Mouse (Mus musculus) embryonic facial prominence, embryonic 13.5 days (tissue): Measurements from ENCODE around the gene Gm17662. TPM values are rescaled to one million over a fixed set of nuclear protein-coding genes. Genes with fewer than 3 reads are reported as not detected.

Experiments used
- ATAC-seq: fragments of 200-750 bp; cut with Nextera tagmentation; 2 replicates; pipeline ENCODE4 v1.8.0; 2017; ENCODE audit warnings: low read depth; ENCODE audit not compliant: insufficient number of reproducible peaks, insufficient read depth, low FRiP score, low TSS enrichment
- H3K27ac ChIP-seq: fragments of 300-500 bp; sonication (generic); 2 replicates; pipeline ENCODE4 v1.5.1; 2015; ENCODE audit warnings: moderate library complexity, mild to moderate bottlenecking, inconsistent platforms
- H3K27me3 ChIP-seq: fragments of 300-500 bp; sonication (generic); 2 replicates; pipeline ENCODE4 v1.6.1; 2015; ENCODE audit warnings: mild to moderate bottlenecking, inconsistent platforms
- H3K36me3 ChIP-seq: fragments of 300-500 bp; sonication (generic); 2 replicates; pipeline ENCODE4 v1.6.1; 2015; ENCODE audit warnings: mild to moderate bottlenecking, inconsistent platforms
- H3K4me1 ChIP-seq: fragments of 300-500 bp; sonication (generic); 2 replicates; pipeline ENCODE4 v1.6.1; 2015; ENCODE audit warnings: inconsistent platforms
- H3K4me2 ChIP-seq: fragments of 300-500 bp; sonication (generic); 2 replicates; pipeline ENCODE4 v1.6.1; 2015; ENCODE audit warnings: moderate library complexity, mild to moderate bottlenecking, inconsistent platforms
- H3K4me3 ChIP-seq: fragments of 300-500 bp; sonication (generic); 2 replicates; pipeline ENCODE4 v1.5.1; 2015; ENCODE audit warnings: mild to moderate bottlenecking, inconsistent platforms
- H3K9ac ChIP-seq: fragments of 300-500 bp; sonication (generic); 2 replicates; pipeline ENCODE4 v1.6.1; 2015; ENCODE audit warnings: mild to moderate bottlenecking, inconsistent platforms
- H3K9me3 ChIP-seq: fragments of 300-500 bp; sonication (generic); 2 replicates; pipeline ENCODE4 v1.6.1; 2016; ENCODE audit warnings: inconsistent platforms
- WGBS: fragments of 180-500 bp; shearing (Covaris S2); methylation state at CpG from one replicate; pipeline ENCODE4 v1.1.7; 2015; ENCODE audit warnings: mixed read lengths; 5-methylcytosine and 5-hydroxymethylcytosine counted together
- polyA plus RNA-seq: library from polyadenylated mRNA; unstranded; fragments of >200 nt; fragmentation: Nextera tagmentation; extraction: Ambion mirVana; gene quantifications from 2 replicates; pipeline ENCODE4 v1.2.1, GENCODE M21; 2015

The Gm17662 gene
- polyA plus RNA-seq, 1 experiment from 2014 or later, result not detected

GRCm38 (mm10) chr4:104838342-104838741, 18.8 kb upstream of the Gm17662 start:
- Histone ChIP-seq H3K4me3 (no peak overlapping the region), H3K36me3 (no peaks in the 10 kb centered on the region), H3K27me3 (no peaks in the 10 kb centered on the region), H3K9ac (no peak overlapping the region), H3K9me3 (no peaks in the 10 kb centered on the region), H3K27ac (no peak overlapping the region), H3K4me2 (no peak overlapping the region), H3K4me1 (peaks cover 4% of the 10 kb centered on the region; the same call in 1 of the 2 replicates)
- 77% methylated on average over 2 of the region's 2 CpGs for WGBS
- ATAC-seq, result no peak

- no peak overlapping the region for H3K27ac ChIP-seq
- no peaks in the 10 kb centered on the region for H3K4me1 ChIP-seq
- no peaks in the 10 kb centered on the region for H3K27me3 ChIP-seq
- H3K9me3 ChIP-seq, result no peaks in the 10 kb centered on the region
- H3K4me3 ChIP-seq, result no peak overlapping the region
- no peaks in the 10 kb centered on the region for H3K36me3 ChIP-seq
- no peak for ATAC-seq
- H3K9ac ChIP-seq, result no peak overlapping the region
- WGBS, result 87% methylated on average over 5 of the region's 5 CpGs
- H3K4me2 ChIP-seq, result no peak overlapping the region
These were observed 14.9 kb upstream of the Gm17662 start for GRCm38 (mm10) chr4:104842204-104842603.

- Histone ChIP-seq H3K27me3 (no peaks in the 10 kb centered on the region), H3K4me2 (no peak overlapping the region), H3K4me3 (no peak overlapping the region), H3K27ac (no peak overlapping the region), H3K36me3 (no peaks in the 10 kb centered on the region), H3K4me1 (no peaks in the 10 kb centered on the region), H3K9me3 (no peaks in the 10 kb centered on the region), H3K9ac (no peak overlapping the region)
- ATAC-seq, result no peak
- 29% methylated on average over 4 of the region's 4 CpGs for WGBS
These were observed 13.6 kb upstream of the Gm17662 start for GRCm38 (mm10) chr4:104843546-104843945.

DNA sequence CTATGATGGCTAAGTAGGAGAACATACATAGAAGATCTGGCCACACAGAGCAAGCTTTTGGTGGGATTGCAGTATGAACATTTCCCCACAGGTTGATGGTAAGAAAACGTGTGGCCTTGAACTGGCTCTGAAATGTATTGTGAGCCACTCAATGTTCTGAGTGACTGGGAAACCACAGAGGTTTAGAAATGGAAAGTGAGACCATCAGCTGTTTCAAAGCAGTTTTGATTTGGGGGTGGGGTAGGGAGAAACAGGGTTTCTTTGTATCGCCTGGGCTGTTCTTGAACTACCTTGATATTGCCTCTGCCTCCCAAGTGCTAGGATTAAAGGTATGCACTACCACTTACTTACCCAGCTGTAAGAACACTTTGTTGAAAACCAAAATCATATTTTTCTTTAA, 1.9 kb upstream of the Gm17662 start:
- Histone ChIP-seq H3K9me3 (no peaks in the 10 kb centered on the region), H3K36me3 (no peaks in the 10 kb centered on the region), H3K4me1 (no peaks in the 10 kb centered on the region), H3K27me3 (no peaks in the 10 kb centered on the region), H3K4me2 (no peak overlapping the region), H3K4me3 (no peak overlapping the region), H3K9ac (no peak overlapping the region), H3K27ac (no peak overlapping the region)
- WGBS, result 82% methylated on average over 2 of the region's 2 CpGs
- no peak for ATAC-seq

DNA sequence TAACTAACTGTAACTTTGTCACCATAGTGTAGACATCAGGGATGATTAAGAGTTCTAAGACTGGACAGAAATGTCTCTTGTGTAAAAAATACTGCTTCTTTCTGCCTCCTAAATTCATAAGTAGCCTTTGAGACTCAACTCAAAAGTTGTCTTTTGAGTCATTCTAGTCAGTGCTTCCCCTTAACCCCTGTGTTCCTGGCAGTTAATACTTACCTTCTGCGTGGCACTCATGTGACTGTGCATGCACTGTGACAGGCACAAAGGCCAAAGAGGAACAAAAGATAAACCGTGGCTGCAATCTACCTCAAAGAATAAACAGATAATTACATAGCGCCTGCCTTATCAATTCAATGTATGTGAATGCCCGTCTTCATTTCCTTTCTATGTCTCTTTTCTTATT, 694 bp downstream of the Gm17662 start:
- no peak overlapping the region for H3K4me3 ChIP-seq
- no peak overlapping the region for H3K9ac ChIP-seq
- H3K36me3 ChIP-seq, result no peaks in the 10 kb centered on the region
- no peaks in the 10 kb centered on the region for H3K27me3 ChIP-seq
- WGBS, result 75% methylated on average over 4 of the region's 4 CpGs
- no peak for ATAC-seq
- no peak overlapping the region for H3K4me2 ChIP-seq
- no peaks in the 10 kb centered on the region for H3K4me1 ChIP-seq
- H3K9me3 ChIP-seq, result no peaks in the 10 kb centered on the region
- no peak overlapping the region for H3K27ac ChIP-seq

DNA sequence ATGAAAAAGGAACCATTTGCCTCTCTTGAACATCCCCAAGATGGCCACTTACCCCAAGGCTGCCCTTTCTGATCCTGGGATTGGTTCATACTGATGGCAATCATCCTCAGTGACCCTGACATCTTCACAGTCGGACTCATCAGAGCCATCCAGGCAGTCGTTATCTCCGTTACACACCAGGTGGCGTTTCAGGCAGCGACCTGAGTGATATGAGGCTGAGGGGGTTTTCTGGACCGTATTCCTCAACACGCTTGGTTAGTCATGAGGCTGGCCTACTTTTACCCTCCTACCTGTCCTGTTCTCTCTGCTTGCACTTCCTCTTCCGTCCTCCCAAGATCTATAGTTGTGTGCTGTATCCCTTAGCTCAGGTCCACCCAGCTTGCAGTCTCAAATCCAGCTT, 4.1 kb downstream of the Gm17662 start:
- H3K27ac ChIP-seq, result no peak overlapping the region
- ATAC-seq, result no peak
- H3K27me3 ChIP-seq, result no peaks in the 10 kb centered on the region; the same call in 1 of the 2 replicates
- WGBS, result 82% methylated on average over 8 of the region's 8 CpGs
- H3K4me3 ChIP-seq, result no peak overlapping the region
- no peaks in the 10 kb centered on the region for H3K36me3 ChIP-seq
- H3K4me1 ChIP-seq, result peaks cover 15% of the 10 kb centered on the region; the same call in 1 of the 2 replicates
- H3K9ac ChIP-seq, result no peak overlapping the region
- H3K4me2 ChIP-seq, result no peak overlapping the region
- H3K9me3 ChIP-seq, result no peaks in the 10 kb centered on the region

DNA sequence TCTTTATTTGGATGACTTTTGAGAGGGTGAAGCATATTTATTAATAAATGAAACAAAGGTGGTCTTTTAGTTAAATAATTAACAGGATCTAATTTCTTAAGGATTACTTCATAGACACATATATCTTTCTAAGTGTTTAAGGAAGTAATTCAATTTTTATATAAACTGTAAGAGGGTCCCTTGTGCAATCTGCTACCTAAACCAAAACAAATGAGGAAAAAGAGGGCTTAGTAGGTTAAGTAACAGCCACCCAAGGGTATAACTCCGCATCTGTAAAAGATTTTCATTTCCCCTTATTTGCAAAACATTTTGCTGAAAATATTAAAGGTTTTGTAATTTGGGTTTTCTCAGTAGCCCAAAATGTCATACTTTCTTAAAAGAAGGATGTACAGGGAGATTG, 7.3 kb downstream of the Gm17662 start:
- no peak overlapping the region for H3K9ac ChIP-seq
- no peak overlapping the region for H3K27ac ChIP-seq
- H3K4me1 ChIP-seq, result peaks cover 18% of the 10 kb centered on the region; the same call in 1 of the 2 replicates
- H3K4me2 ChIP-seq, result no peak overlapping the region
- H3K36me3 ChIP-seq, result no peaks in the 10 kb centered on the region
- H3K4me3 ChIP-seq, result no peak overlapping the region
- 67% methylated on average over 1 of the region's 1 CpGs for WGBS
- H3K27me3 ChIP-seq, result no peaks in the 10 kb centered on the region; the same call in 1 of the 2 replicates
- ATAC-seq, result no peak
- no peaks in the 10 kb centered on the region for H3K9me3 ChIP-seq

DNA sequence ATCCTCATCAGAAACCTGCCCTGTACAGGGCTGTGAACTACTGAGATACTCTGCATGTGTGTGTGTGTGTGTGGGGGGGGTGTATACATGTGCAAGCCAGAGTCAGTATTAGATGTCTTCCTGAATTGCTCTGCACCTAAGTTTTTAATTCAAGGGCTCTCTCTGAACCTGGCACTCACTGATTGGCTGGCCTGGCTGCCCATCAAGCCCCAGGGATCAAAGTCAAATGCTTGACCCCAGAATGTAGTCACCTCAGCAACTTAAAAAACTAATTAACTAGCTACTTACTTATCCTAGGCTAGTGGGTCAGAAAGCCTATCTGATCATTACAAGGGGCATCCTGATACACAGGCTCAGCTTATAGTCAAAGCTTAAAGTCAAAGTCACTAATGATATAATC, 12.5 kb downstream of the Gm17662 start:
- no peak for ATAC-seq

DNA sequence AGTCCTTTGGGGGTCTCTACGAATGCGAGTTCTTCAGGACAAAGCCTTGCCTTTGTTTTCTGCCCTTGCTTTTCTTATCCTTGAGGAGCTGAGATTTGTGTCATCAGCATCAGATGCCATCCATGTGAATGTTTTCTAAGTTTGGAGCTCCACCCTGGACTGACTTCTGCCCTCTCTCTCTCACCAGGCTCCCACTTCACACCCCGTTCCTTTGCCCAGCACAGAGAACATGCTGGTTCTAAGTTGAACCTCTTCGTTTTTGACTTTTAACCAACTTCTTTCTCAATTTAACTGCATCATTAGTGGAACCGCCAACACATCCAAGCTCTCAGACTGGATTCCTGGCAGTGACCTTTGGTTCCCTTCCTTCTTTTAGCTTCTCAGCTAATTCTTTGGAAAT, 13.1 kb downstream of the Gm17662 start:
- no peaks in the 10 kb centered on the region for H3K27me3 ChIP-seq
- peaks cover 11% of the 10 kb centered on the region; the same call in 1 of the 2 replicates for H3K4me1 ChIP-seq
- H3K9me3 ChIP-seq, result no peaks in the 10 kb centered on the region
- no peak overlapping the region for H3K4me3 ChIP-seq
- 88% methylated on average over 5 of the region's 5 CpGs for WGBS
- no peak overlapping the region for H3K4me2 ChIP-seq
- no peaks in the 10 kb centered on the region for H3K36me3 ChIP-seq
- ATAC-seq, result no peak
- no peak overlapping the region for H3K9ac ChIP-seq
- no peak overlapping the region for H3K27ac ChIP-seq

More for the DNA sequence above, 12.5 kb downstream of the Gm17662 start:
- no peaks in the 10 kb centered on the region for H3K9me3 ChIP-seq
- no peaks in the 10 kb centered on the region for H3K27me3 ChIP-seq
- H3K4me3 ChIP-seq, result no peak overlapping the region
- H3K36me3 ChIP-seq, result no peaks in the 10 kb centered on the region
- no peak overlapping the region for H3K4me2 ChIP-seq
- H3K27ac ChIP-seq, result no peak overlapping the region
- peaks cover 17% of the 10 kb centered on the region; the same call in 1 of the 2 replicates for H3K4me1 ChIP-seq
- no peak overlapping the region for H3K9ac ChIP-seq

- H3K27ac ChIP-seq, result no peak overlapping the region
- 57% methylated on average over 4 of the region's 4 CpGs for WGBS
These were observed 18.7 kb downstream of the Gm17662 start for GRCm38 (mm10) chr4:104875832-104876231.

DNA sequence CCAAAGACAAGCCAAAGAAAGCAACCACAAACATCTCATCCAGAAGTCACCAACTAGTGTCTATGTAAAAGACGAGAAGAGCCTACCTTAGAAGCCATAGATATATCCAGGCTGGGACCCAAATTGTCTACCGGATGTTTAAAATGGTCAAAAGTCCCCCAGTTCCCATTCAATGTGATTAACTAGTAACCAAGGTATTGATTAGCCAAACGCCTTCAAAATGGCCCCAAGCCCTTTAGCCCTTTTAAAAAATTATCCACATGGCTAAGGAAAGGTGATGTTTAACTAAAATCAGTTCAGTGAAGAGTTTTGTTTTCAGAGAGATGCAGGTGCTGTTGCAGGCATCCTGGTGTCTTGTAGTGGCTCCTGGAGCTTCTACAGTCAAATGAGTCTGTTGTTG, 19.2 kb downstream of the Gm17662 start, which contains the start of gene C8a:
TSS of gene C8a (minus strand) at position 76 of the 400 bp plus-strand sequence.
- Histone ChIP-seq H3K27me3 (0 out of 2 replicates have a peak, but pooled peaks cover 3% of the 10 kb centered on the region), H3K4me2 (no peak within 1 kb of the TSS), H3K9ac (no peak within 1 kb of the TSS), H3K27ac (no peak within 1 kb of the TSS), H3K36me3 (no peaks in the 10 kb centered on the region), H3K4me1 (no peaks in the 10 kb centered on the region), H3K4me3 (no peak within 1 kb of the TSS), H3K9me3 (no peaks in the 10 kb centered on the region)
- no peak for ATAC-seq
- 80% methylated on average over 3 of the region's 3 CpGs for WGBS

More at GRCm38 (mm10) chr4:104875832-104876231, 18.7 kb downstream of the Gm17662 start:
- H3K9ac ChIP-seq, result no peak overlapping the region
- H3K4me2 ChIP-seq, result no peak overlapping the region
- no peaks in the 10 kb centered on the region for H3K9me3 ChIP-seq
- H3K4me3 ChIP-seq, result no peak overlapping the region
- 0 out of 2 replicates have a peak, but pooled peaks cover 3% of the 10 kb centered on the region for H3K27me3 ChIP-seq
- no peak for ATAC-seq
- H3K36me3 ChIP-seq, result no peaks in the 10 kb centered on the region
- no peaks in the 10 kb centered on the region for H3K4me1 ChIP-seq

DNA sequence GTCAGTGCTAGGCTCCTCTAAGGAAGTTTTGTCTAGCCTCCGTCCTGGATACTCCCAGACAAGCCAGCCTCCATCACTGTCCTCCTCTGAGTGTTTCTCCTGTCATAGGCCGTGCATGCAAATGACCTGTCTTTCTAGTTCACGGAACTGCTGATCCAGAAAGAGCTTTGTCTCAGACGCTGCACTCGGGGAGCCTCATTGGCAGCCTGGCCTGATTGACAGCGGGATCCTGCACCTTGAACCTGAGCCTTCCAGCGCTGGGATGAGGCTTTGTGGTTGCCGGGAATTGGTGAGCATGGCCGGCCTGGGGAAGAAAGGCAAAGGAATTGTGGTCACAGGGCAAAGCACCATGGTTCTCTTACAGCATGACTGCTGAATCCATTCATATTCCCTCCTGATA, 30.4 kb downstream of the Gm17662 start:
- no peak overlapping the region for H3K9ac ChIP-seq
- no peak for ATAC-seq
- 67% methylated on average over 9 of the region's 9 CpGs for WGBS
- no peaks in the 10 kb centered on the region for H3K9me3 ChIP-seq
- H3K4me3 ChIP-seq, result no peak overlapping the region
- H3K4me2 ChIP-seq, result no peak overlapping the region
- H3K27me3 ChIP-seq, result peaks cover 21% of the 10 kb centered on the region
- H3K27ac ChIP-seq, result no peak overlapping the region
- no peaks in the 10 kb centered on the region for H3K36me3 ChIP-seq
- H3K4me1 ChIP-seq, result no peaks in the 10 kb centered on the region
